Mouse (Mus musculus) neural tube, embryonic 15.5 days (tissue): ENCODE measurements around the gene Serpina1e. TPM values are rescaled to one million over a fixed set of nuclear protein-coding genes. Genes with fewer than 3 reads are reported as not detected.
"Not testable (repeated sequence)": the region's sequence is repeated elsewhere in the genome, so short reads cannot be mapped to it uniquely, and the experiment has no call there.

Source experiments
- ATAC-seq: fragments of 200-750 bp; cut with Nextera tagmentation; 2 replicates; pipeline ENCODE4 v1.8.0; 2017; ENCODE audit warnings: mild to moderate bottlenecking, moderate TSS enrichment, moderate library complexity; ENCODE audit not compliant: low FRiP score
- H3K27ac ChIP-seq: fragments of 300-500 bp; sonication (generic); replicated peaks from 2 replicates; pipeline ENCODE4 v1.5.1; 2015; ENCODE audit warnings: mild to moderate bottlenecking, inconsistent platforms
- H3K27me3 ChIP-seq: fragments of 300-500 bp; sonication (generic); replicated peaks from 2 replicates; pipeline ENCODE4 v1.6.1; 2015; ENCODE audit warnings: inconsistent platforms
- H3K36me3 ChIP-seq: fragments of 300-500 bp; sonication (generic); 2 replicates; pipeline ENCODE4 v1.6.1; 2015; ENCODE audit warnings: inconsistent platforms
- H3K4me1 ChIP-seq: fragments of 300-500 bp; sonication (generic); 2 replicates; pipeline ENCODE4 v1.6.1; 2015; ENCODE audit warnings: inconsistent platforms
- H3K4me2 ChIP-seq: fragments of 300-500 bp; sonication (generic); 2 replicates; pipeline ENCODE4 v1.6.1; 2015; ENCODE audit warnings: inconsistent platforms, mild to moderate bottlenecking, moderate library complexity
- H3K4me3 ChIP-seq: fragments of 300-500 bp; sonication (generic); replicated peaks from 2 replicates; pipeline ENCODE4 v1.5.1; 2015; ENCODE audit warnings: mild to moderate bottlenecking, inconsistent platforms
- H3K9ac ChIP-seq: fragments of 300-500 bp; sonication (generic); replicated peaks from 2 replicates; pipeline ENCODE4 v1.6.1; 2015; ENCODE audit warnings: mild to moderate bottlenecking, inconsistent platforms
- H3K9me3 ChIP-seq: fragments of 300-500 bp; sonication (generic); replicated peaks from 2 replicates; pipeline ENCODE4 v1.6.1; 2016; ENCODE audit warnings: inconsistent platforms
- WGBS: fragments of 180-500 bp; shearing (Covaris S2); methylation state at CpG from one replicate; pipeline ENCODE4 v1.1.7; 2015; ENCODE audit warnings: mixed read lengths; 5-methylcytosine and 5-hydroxymethylcytosine counted together
- polyA plus RNA-seq: library from polyadenylated mRNA; unstranded; fragments of >200 nt; fragmentation: Nextera tagmentation; extraction: Ambion mirVana; gene quantifications from 2 replicates; pipeline ENCODE4 v1.2.1, GENCODE M21; 2015

The Serpina1e gene
- polyA plus RNA-seq, 1 experiment from 2014 or later, result 0.24 TPM

GRCm38 (mm10) chr12:103962337-103962736 lies 3.6 kb upstream of the Serpina1e start:
- Histone ChIP-seq H3K9me3 (no peaks in the 10 kb centered on the region), H3K36me3 (no peaks in the 10 kb centered on the region), H3K4me2 (no peak overlapping the region), H3K9ac (no peak overlapping the region), H3K4me3 (no peak overlapping the region), H3K4me1 (no peaks in the 10 kb centered on the region), H3K27ac (no peak overlapping the region), H3K27me3 (no peaks in the 10 kb centered on the region)
- no peak for ATAC-seq
- WGBS, result 89% methylated on average over 5 of the region's 5 CpGs

GRCm38 (mm10) chr12:103961716-103962115 lies 2.9 kb upstream of the Serpina1e start:
- no peaks in the 10 kb centered on the region for H3K36me3 ChIP-seq
- WGBS, result 96% methylated on average over 1 of the region's 1 CpGs
- H3K4me3 ChIP-seq, result no peak overlapping the region
- no peak overlapping the region for H3K9ac ChIP-seq
- no peak overlapping the region for H3K27ac ChIP-seq
- H3K4me2 ChIP-seq, result no peak overlapping the region
- H3K9me3 ChIP-seq, result no peaks in the 10 kb centered on the region
- no peaks in the 10 kb centered on the region for H3K27me3 ChIP-seq
- no peak for ATAC-seq
- no peaks in the 10 kb centered on the region for H3K4me1 ChIP-seq

- H3K9ac ChIP-seq, H3K27me3 ChIP-seq, H3K4me3 ChIP-seq, ATAC-seq, H3K4me1 ChIP-seq, H3K4me2 ChIP-seq, H3K9me3 ChIP-seq, H3K27ac ChIP-seq, H3K36me3 ChIP-seq: not testable (repeated sequence)
- 98% methylated on average over 2 of the region's 2 CpGs for WGBS
These were observed 2.2 kb downstream of the Serpina1e start for GRCm38 (mm10) chr12:103956555-103956954.

GRCm38 (mm10) chr12:103952972-103953371 lies 5.8 kb downstream of the Serpina1e start:
- not testable (repeated sequence) for H3K27ac ChIP-seq, H3K4me3 ChIP-seq, H3K4me2 ChIP-seq, H3K4me1 ChIP-seq, H3K36me3 ChIP-seq, H3K27me3 ChIP-seq, ATAC-seq, H3K9ac ChIP-seq, H3K9me3 ChIP-seq
- 84% methylated on average over 3 of the region's 3 CpGs for WGBS

- no peaks in the 10 kb centered on the region for H3K4me1 ChIP-seq
- no peaks in the 10 kb centered on the region for H3K36me3 ChIP-seq
- ATAC-seq, result no peak
- no peak overlapping the region for H3K4me2 ChIP-seq
- H3K4me3 ChIP-seq, result no peak overlapping the region
- H3K27me3 ChIP-seq, result no peaks in the 10 kb centered on the region
- no peak overlapping the region for H3K27ac ChIP-seq
- no peaks in the 10 kb centered on the region for H3K9me3 ChIP-seq
- H3K9ac ChIP-seq, result no peak overlapping the region
- 91% methylated on average over 4 of the region's 4 CpGs for WGBS
These were observed 12.5 kb downstream of the Serpina1e start for GRCm38 (mm10) chr12:103946243-103946642.

GRCm38 (mm10) chr12:103909181-103909580 lies 49.6 kb downstream of the Serpina1e start:
- not testable (repeated sequence) for H3K9me3 ChIP-seq, H3K4me3 ChIP-seq, H3K27me3 ChIP-seq, H3K9ac ChIP-seq, H3K4me2 ChIP-seq, H3K36me3 ChIP-seq, H3K4me1 ChIP-seq, H3K27ac ChIP-seq, ATAC-seq
- WGBS, result 98% methylated on average over 11 of the region's 16 CpGs

- H3K4me3 ChIP-seq, H3K4me2 ChIP-seq, ATAC-seq, H3K36me3 ChIP-seq, H3K27me3 ChIP-seq, H3K9ac ChIP-seq, H3K4me1 ChIP-seq, H3K27ac ChIP-seq, H3K9me3 ChIP-seq: not testable (repeated sequence)
- 43% methylated on average over 1 of the region's 1 CpGs for WGBS
These were observed 51.0 kb downstream of the Serpina1e start for GRCm38 (mm10) chr12:103907746-103908145.

GRCm38 (mm10) chr12:103904837-103905340 lies 53.9 kb downstream of the Serpina1e start, which contains the start of gene Serpina1c:
TSS of gene Serpina1c (minus strand) at chr12:103904887.
- not testable (repeated sequence) for H3K4me2 ChIP-seq, H3K27ac ChIP-seq, H3K9ac ChIP-seq, H3K27me3 ChIP-seq, H3K4me3 ChIP-seq, H3K4me1 ChIP-seq, H3K36me3 ChIP-seq, H3K9me3 ChIP-seq, ATAC-seq
- WGBS, result 91% methylated on average over 4 of the region's 4 CpGs

GRCm38 (mm10) chr12:103901929-103902328 lies 56.8 kb downstream of the Serpina1e start:
- not testable (repeated sequence) for H3K4me1 ChIP-seq, H3K4me2 ChIP-seq, ATAC-seq, H3K36me3 ChIP-seq, H3K9me3 ChIP-seq, H3K27me3 ChIP-seq, H3K4me3 ChIP-seq, H3K27ac ChIP-seq, H3K9ac ChIP-seq
- WGBS, result 85% methylated on average over 3 of the region's 3 CpGs

Other genes starting within 250 kb of the Serpina1e start
- 0.15 and 0.68 TPM in 2 replicates for gene Serpina1d, start 185.4 kb downstream of the Serpina1e start, polyA plus RNA-seq
- gene Serpina1b, start 128.6 kb downstream of the Serpina1e start, polyA plus RNA-seq, result 0.45 and 7.4 TPM in 2 replicates
- gene Serpina1a, start 95.4 kb downstream of the Serpina1e start, polyA plus RNA-seq, result 0.13 and 3.6 TPM in 2 replicates
- 0.13 and 2.2 TPM in 2 replicates for gene Serpina1c, start 54.1 kb downstream of the Serpina1e start, polyA plus RNA-seq
- gene Serpina11, start 31.0 kb upstream of the Serpina1e start, polyA plus RNA-seq, result not detected in 2 replicates
- 0.73 TPM in 1 of 2 replicates, not detected in the other for gene Serpina9, start 54.8 kb upstream of the Serpina1e start, polyA plus RNA-seq
- gene Serpina12, start 85.5 kb upstream of the Serpina1e start, polyA plus RNA-seq, result not detected in 2 replicates
- not detected in 2 replicates for gene Serpina5, start 142.1 kb upstream of the Serpina1e start, polyA plus RNA-seq
- not detected in 2 replicates for gene Serpina3a, start 153.7 kb upstream of the Serpina1e start, polyA plus RNA-seq
- not detected in 2 replicates for gene Serpina3b, start 169.0 kb upstream of the Serpina1e start, polyA plus RNA-seq
- gene Serpina3c, start 194.9 kb upstream of the Serpina1e start, polyA plus RNA-seq, result not detected in 2 replicates